Mouse (Mus musculus) limb, embryonic 13.5 days (tissue): ENCODE measurements around the gene Copb1. TPM values are rescaled to one million over a fixed set of nuclear protein-coding genes. Genes with fewer than 3 reads are reported as not detected.

ENCODE experiments used
- ATAC-seq: fragments of 200-750 bp; cut with Nextera tagmentation; 2 replicates; pipeline ENCODE4 v1.8.0; 2017; ENCODE audit warnings: low read depth, moderate number of reproducible peaks, moderate TSS enrichment; ENCODE audit not compliant: low FRiP score
- H3K27ac ChIP-seq: fragments of 300-500 bp; sonication (generic); 2 replicates; pipeline ENCODE4 v1.5.1; 2015; ENCODE audit warnings: inconsistent platforms, mild to moderate bottlenecking, moderate library complexity
- H3K27me3 ChIP-seq: fragments of 300-500 bp; sonication (generic); 2 replicates; pipeline ENCODE4 v1.6.1; 2015; ENCODE audit warnings: mild to moderate bottlenecking, inconsistent platforms
- H3K36me3 ChIP-seq: fragments of 300-500 bp; sonication (generic); 2 replicates; pipeline ENCODE4 v1.6.1; 2015; ENCODE audit warnings: inconsistent platforms, mild to moderate bottlenecking, moderate library complexity
- H3K4me1 ChIP-seq: fragments of 300-500 bp; sonication (generic); 2 replicates; pipeline ENCODE4 v1.6.1; 2015; ENCODE audit warnings: inconsistent platforms
- H3K4me2 ChIP-seq: fragments of 300-500 bp; sonication (generic); replicated peaks from 2 replicates; pipeline ENCODE4 v1.6.1; 2015; ENCODE audit warnings: inconsistent platforms, mild to moderate bottlenecking, moderate library complexity
- H3K4me3 ChIP-seq: fragments of 300-500 bp; sonication (generic); 2 replicates; pipeline ENCODE4 v1.5.1; 2015; ENCODE audit warnings: moderate library complexity, mild to moderate bottlenecking, inconsistent platforms
- H3K9ac ChIP-seq: fragments of 300-500 bp; sonication (generic); 2 replicates; pipeline ENCODE4 v1.6.1; 2015; ENCODE audit warnings: mild to moderate bottlenecking, inconsistent platforms
- H3K9me3 ChIP-seq: fragments of 300-500 bp; sonication (generic); 2 replicates; pipeline ENCODE4 v1.6.1; 2016; ENCODE audit warnings: inconsistent platforms
- WGBS: fragments of 180-500 bp; shearing (Covaris S2); methylation state at CpG from one replicate; pipeline ENCODE4 v1.1.7; 2015; 5-methylcytosine and 5-hydroxymethylcytosine counted together
- polyA plus RNA-seq: library from polyadenylated mRNA; unstranded; fragments of >200 nt; fragmentation: Nextera tagmentation; extraction: Ambion mirVana; gene quantifications from 2 replicates; pipeline ENCODE4 v1.2.1, GENCODE M21; 2015

Gene Copb1
- polyA plus RNA-seq, 1 experiment from 2014 or later, result 143 TPM

DNA sequence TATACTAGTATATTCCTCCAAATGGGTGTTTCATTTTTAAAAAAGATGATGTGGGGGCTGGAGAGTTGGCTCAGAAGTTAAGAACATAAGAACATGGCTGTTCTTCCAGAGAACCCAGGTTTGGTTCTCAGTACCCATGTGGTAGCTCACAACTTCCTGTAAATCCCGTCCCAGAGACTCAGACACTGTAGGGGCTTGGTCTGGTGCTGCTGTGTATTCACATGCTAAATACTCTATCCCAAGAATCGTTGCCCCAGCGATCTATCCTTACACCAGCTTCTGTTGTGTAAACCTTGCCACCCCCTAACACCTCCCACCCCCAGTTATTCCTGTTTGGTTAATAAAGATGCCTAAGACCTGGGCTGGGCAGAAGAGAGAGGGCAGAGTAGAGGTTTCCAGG, 61.9 kb downstream of the Copb1 start:
- 44% methylated on average over 3 of the region's 3 CpGs for WGBS
- H3K36me3 ChIP-seq, result no peaks in the 10 kb centered on the region
- H3K27ac ChIP-seq, result no peak overlapping the region
- no peaks in the 10 kb centered on the region for H3K4me1 ChIP-seq
- no peak for ATAC-seq
- H3K4me3 ChIP-seq, result no peak overlapping the region
- no peaks in the 10 kb centered on the region for H3K9me3 ChIP-seq
- H3K27me3 ChIP-seq, result no peaks in the 10 kb centered on the region
- H3K4me2 ChIP-seq, result no peak overlapping the region
- H3K9ac ChIP-seq, result no peak overlapping the region

- Histone ChIP-seq H3K9ac (no peak overlapping the region), H3K4me2 (no peak overlapping the region), H3K27me3 (no peaks in the 10 kb centered on the region), H3K4me3 (no peak overlapping the region), H3K36me3 (no peaks in the 10 kb centered on the region), H3K27ac (no peak overlapping the region), H3K9me3 (no peaks in the 10 kb centered on the region), H3K4me1 (peaks cover 4% of the 10 kb centered on the region; the same call in 1 of the 2 replicates)
- ATAC-seq, result no peak
- WGBS, result 69% methylated on average over 6 of the region's 6 CpGs
Measured at GRCm38 (mm10) chr7:114183416-114183815, 71.1 kb downstream of the Copb1 start.

- Histone ChIP-seq H3K9me3 (no peaks in the 10 kb centered on the region), H3K36me3 (no peaks in the 10 kb centered on the region), H3K27ac (no peak overlapping the region), H3K4me3 (no peak overlapping the region), H3K4me2 (no peak overlapping the region), H3K4me1 (peaks cover 4% of the 10 kb centered on the region; the same call in 1 of the 2 replicates), H3K9ac (no peak overlapping the region), H3K27me3 (no peaks in the 10 kb centered on the region)
- no peak for ATAC-seq
- WGBS, result 87% methylated on average over 3 of the region's 3 CpGs
Measured at GRCm38 (mm10) chr7:114182708-114183107, 71.8 kb downstream of the Copb1 start.

GRCm38 (mm10) chr7:114181391-114181790, 73.1 kb downstream of the Copb1 start:
- Histone ChIP-seq H3K36me3 (no peaks in the 10 kb centered on the region), H3K27ac (no peak overlapping the region), H3K4me3 (no peak overlapping the region), H3K27me3 (no peaks in the 10 kb centered on the region), H3K9ac (no peak overlapping the region), H3K4me2 (no peak overlapping the region), H3K9me3 (no peaks in the 10 kb centered on the region), H3K4me1 (peaks cover 4% of the 10 kb centered on the region; the same call in 1 of the 2 replicates)
- peak; percentile 84 for ATAC-seq
- 35% methylated on average over 5 of the region's 5 CpGs for WGBS

DNA sequence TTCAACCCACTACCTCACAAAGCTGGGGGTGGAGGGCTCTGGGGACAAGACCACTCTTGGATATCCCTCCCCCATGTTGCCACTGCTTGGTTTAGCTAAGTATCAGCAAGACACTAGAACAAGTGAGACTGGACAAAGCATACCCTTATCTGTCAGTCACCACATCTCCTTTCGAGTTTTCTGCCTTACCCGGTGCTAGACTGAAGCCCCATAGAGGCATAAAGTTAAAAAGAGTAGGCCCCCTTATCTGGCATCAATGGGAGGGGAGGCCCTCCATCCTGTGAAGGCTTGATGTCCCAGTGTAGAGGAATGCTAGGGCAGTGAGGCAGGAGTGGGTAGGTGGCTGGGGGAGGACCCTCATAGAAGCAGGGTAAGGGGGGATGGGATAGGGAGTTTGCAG, 77.9 kb downstream of the Copb1 start:
- Histone ChIP-seq H3K4me2 (no peak overlapping the region), H3K36me3 (no peaks in the 10 kb centered on the region), H3K9ac (no peak overlapping the region), H3K4me3 (no peak overlapping the region), H3K27me3 (no peaks in the 10 kb centered on the region), H3K4me1 (peaks cover 7% of the 10 kb centered on the region), H3K9me3 (no peaks in the 10 kb centered on the region), H3K27ac (no peak overlapping the region)
- no peak for ATAC-seq
- 79% methylated on average over 2 of the region's 2 CpGs for WGBS

DNA sequence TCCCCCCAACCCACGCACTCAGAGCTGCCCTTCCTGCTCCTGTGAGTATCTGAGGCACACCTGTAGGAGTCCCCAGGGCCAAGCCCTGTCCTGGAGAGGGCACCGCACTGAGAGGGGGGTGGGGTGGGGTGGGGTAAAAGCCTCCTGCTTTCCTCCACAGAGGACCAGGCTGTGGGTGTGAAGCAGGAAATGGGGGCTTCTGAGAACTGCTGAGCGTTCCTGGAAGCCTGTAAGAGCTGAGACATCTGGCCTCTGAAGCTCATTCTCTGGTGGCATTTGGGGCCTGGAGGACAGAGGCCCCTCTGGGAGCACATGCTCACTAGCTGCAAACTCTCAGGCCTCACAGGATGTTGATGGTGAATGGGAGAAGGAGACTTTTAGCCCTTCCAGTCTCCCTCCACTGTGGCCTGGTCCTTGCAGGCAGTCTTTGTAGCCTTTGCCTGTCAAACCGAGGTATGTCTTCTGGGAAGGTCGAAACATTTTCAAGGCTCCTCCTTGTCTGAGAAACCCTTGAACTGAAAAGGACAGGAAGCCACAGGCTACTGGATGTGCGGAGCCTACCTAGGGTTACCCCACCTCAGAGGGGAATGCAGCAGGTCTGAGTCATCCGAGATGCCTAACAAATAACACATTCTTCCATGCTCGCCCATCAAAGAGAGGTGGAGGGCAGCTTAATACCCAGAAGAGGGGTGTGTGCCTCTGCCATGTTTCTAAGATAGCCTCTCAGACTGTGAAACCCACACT, 83.0 kb downstream of the Copb1 start:
- no peaks in the 10 kb centered on the region for H3K9me3 ChIP-seq
- no peaks in the 10 kb centered on the region for H3K36me3 ChIP-seq
- H3K4me2 ChIP-seq, result no peak overlapping the region
- peaks cover 9% of the 10 kb centered on the region for H3K4me1 ChIP-seq
- 0 out of 2 replicates have a peak overlapping the region, but pooled peaks have one; percentile 15 for H3K27ac ChIP-seq
- no peaks in the 10 kb centered on the region for H3K27me3 ChIP-seq
- no peak overlapping the region for H3K9ac ChIP-seq
- no peak for ATAC-seq
- WGBS, result 31% methylated on average over 8 of the region's 8 CpGs
- H3K4me3 ChIP-seq, result no peak overlapping the region

DNA sequence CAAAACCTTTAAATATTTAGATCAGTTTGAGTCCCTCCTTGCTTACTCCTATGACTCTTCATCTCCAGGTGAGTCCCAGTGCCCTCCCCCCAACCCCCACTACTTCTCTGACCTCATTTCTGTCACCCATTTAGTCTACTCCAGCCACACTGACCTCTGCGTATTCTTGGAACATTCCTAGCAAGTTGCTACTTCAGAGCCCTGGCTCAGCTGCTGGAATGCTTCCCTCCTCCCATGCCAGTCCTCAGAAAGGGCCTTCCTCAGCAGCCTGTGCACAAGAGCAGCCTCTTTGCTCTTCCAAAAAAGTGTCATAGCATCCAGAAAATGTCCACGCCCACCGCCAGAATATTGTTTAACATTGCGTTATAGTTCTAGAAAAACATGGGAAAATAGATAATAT, 84.5 kb downstream of the Copb1 start:
- Histone ChIP-seq H3K9me3 (no peaks in the 10 kb centered on the region), H3K4me3 (no peak overlapping the region), H3K9ac (no peak overlapping the region), H3K27ac (no peak overlapping the region), H3K27me3 (no peaks in the 10 kb centered on the region), H3K36me3 (no peaks in the 10 kb centered on the region), H3K4me1 (peaks cover 9% of the 10 kb centered on the region), H3K4me2 (no peak overlapping the region)
- no peak for ATAC-seq
- 90% methylated on average over 4 of the region's 4 CpGs for WGBS

DNA sequence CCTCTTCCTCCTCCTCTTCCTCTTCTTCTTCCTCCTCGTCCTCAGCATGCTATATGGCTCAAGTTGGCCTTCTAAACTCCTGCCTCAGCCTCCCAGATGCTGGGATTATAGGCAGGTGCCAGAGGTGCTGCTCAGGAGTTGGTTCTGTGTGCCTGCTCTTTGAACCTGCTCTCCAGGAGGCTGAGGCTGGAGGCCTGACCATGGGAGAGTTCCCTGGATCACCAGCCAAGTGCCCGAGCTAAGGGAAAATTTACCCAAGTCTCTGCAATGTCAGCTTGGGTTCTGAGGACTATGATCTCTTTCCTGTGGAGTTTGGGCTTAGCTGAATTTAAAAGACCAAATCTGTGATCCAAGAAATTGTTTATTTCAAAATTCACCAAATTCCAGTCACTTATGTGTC, 85.1 kb downstream of the Copb1 start:
- Histone ChIP-seq H3K27me3 (no peaks in the 10 kb centered on the region), H3K4me2 (no peak overlapping the region), H3K9ac (no peak overlapping the region), H3K4me3 (no peak overlapping the region), H3K27ac (no peak overlapping the region), H3K4me1 (peaks cover 9% of the 10 kb centered on the region), H3K36me3 (no peaks in the 10 kb centered on the region), H3K9me3 (no peaks in the 10 kb centered on the region)
- no peak for ATAC-seq
- 71% methylated on average over 2 of the region's 2 CpGs for WGBS

Other genes with a start within 250 kb of the Copb1 start
- 21.8 and 22.2 TPM in 2 replicates for gene Rras2, start 136.9 kb downstream of the Copb1 start, polyA plus RNA-seq
- gene Psma1, start 21.4 kb upstream of the Copb1 start, polyA plus RNA-seq, result 408 and 411 TPM in 2 replicates
- gene Pde3b, start 160.6 kb upstream of the Copb1 start, polyA plus RNA-seq, result 4.1 and 5.3 TPM in 2 replicates